Mouse (Mus musculus) forebrain, embryonic 15.5 days (tissue): ENCODE data around the gene Abcf2. TPM values are rescaled to one million over a fixed set of nuclear protein-coding genes. Genes with fewer than 3 reads are reported as not detected.

ENCODE experiments used
- ATAC-seq: fragments of 200-750 bp; cut with Nextera tagmentation; replicated peaks from 2 replicates; pipeline ENCODE4 v1.8.0; 2017; ENCODE audit warnings: mild to moderate bottlenecking, moderate TSS enrichment, moderate library complexity
- H3K27ac ChIP-seq: fragments of 300-500 bp; sonication (generic); replicated peaks from 2 replicates; pipeline ENCODE4 v1.5.1; 2015; ENCODE audit warnings: mild to moderate bottlenecking, inconsistent platforms
- H3K27me3 ChIP-seq: fragments of 300-500 bp; sonication (generic); 2 replicates; pipeline ENCODE4 v1.6.1; 2015; ENCODE audit warnings: inconsistent platforms
- H3K36me3 ChIP-seq: fragments of 300-500 bp; sonication (generic); 2 replicates; pipeline ENCODE4 v1.6.1; 2015; ENCODE audit warnings: mild to moderate bottlenecking, inconsistent platforms
- H3K4me1 ChIP-seq: fragments of 300-500 bp; sonication (generic); 2 replicates; pipeline ENCODE4 v1.6.1; 2015; ENCODE audit warnings: inconsistent platforms
- H3K4me2 ChIP-seq: fragments of 300-500 bp; sonication (generic); replicated peaks from 2 replicates; pipeline ENCODE4 v1.6.1; 2015; ENCODE audit warnings: mild to moderate bottlenecking, inconsistent platforms
- H3K4me3 ChIP-seq: fragments of 300-500 bp; sonication (generic); 2 replicates; pipeline ENCODE4 v1.5.1; 2015; ENCODE audit warnings: mild to moderate bottlenecking, inconsistent platforms
- H3K9ac ChIP-seq: fragments of 300-500 bp; sonication (generic); replicated peaks from 2 replicates; pipeline ENCODE4 v1.6.1; 2015; ENCODE audit warnings: mild to moderate bottlenecking, inconsistent platforms
- H3K9me3 ChIP-seq: fragments of 300-500 bp; sonication (generic); 2 replicates; pipeline ENCODE4 v1.6.1; 2016; ENCODE audit warnings: inconsistent platforms
- WGBS: fragments of 180-500 bp; shearing (Covaris S2); methylation state at CpG from one replicate; pipeline ENCODE4 v1.1.7; 2015; ENCODE audit warnings: mixed read lengths; 5-methylcytosine and 5-hydroxymethylcytosine counted together
- polyA plus RNA-seq: library from polyadenylated mRNA; unstranded; fragments of >200 nt; fragmentation: Nextera tagmentation; extraction: Ambion mirVana; gene quantifications from 2 replicates; pipeline ENCODE4 v1.2.1, GENCODE M21; 2015

The Abcf2 gene
- polyA plus RNA-seq, 1 experiment from 2014 or later: 101 TPM

DNA sequence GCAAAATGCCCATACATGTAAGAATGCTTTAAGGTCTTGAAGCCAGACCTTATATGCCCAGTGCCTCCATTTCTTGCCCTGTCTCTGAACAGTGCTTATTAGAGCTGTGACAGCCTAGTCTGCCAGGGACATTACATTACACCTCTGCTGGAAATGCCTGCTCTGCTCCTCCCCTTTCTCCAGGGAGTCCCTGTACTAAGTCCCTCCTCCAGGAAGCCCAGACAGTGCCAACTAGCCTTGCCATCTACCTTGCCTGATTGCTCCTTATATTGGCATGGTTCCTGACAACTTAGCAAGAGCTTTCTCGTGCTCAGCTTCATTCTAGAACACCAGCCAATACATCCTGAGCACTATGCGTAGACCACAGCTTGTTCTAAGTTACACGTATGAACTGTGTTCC, 41.5 kb downstream of the Abcf2 start:
- no peak overlapping the region for H3K4me2 ChIP-seq
- H3K9me3 ChIP-seq: no peaks in the 10 kb centered on the region
- ATAC-seq: no peak
- 70% methylated on average over 3 of the region's 3 CpGs for WGBS
- H3K27me3 ChIP-seq: no peaks in the 10 kb centered on the region; the same call in 1 of the 2 replicates
- H3K27ac ChIP-seq: no peak overlapping the region
- 0 out of 2 replicates have a peak, but pooled peaks cover 6% of the 10 kb centered on the region for H3K4me1 ChIP-seq
- H3K36me3 ChIP-seq: no peaks in the 10 kb centered on the region
- no peak overlapping the region for H3K4me3 ChIP-seq
- no peak overlapping the region for H3K9ac ChIP-seq

DNA sequence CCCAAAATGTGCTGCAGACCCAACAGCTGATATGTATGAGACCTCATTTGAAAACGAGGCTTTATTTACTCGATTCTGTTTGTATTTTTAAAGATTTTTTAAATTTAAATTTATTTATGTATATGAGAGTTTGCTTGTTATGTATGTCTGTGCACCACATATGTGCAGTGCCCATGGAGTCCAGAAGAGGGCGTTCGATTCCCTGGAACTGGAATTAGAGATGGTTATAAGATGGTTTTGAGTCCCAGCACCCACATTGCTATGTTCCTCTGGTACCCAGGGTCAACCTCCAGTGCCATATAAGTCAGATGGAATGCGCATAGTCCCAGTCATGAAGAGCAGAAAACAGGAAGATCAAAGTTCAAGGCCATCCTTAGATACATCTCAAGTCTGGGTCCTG, 43.0 kb downstream of the Abcf2 start:
- no peak for ATAC-seq
- WGBS: 59% methylated on average over 5 of the region's 5 CpGs

DNA sequence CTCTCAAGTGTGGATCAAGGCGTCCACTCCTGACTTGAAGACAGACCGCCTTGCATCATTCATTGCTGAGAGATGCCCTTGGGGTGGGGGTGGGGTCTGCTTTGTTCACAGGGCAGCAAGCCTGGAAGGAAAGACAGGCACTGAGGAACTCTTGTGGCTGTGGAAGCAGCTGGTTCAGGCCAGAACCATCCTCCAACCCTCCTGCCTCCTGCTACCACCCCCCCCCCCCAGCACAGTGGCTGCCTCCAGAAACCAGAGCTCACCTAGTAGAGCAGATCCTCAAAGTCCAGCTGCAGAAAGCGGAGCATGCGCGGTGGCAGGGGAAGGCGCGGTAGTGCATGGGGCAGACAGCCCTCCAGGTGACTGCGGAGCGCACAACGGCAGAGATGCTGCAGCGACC, 43.9 kb downstream of the Abcf2 start:
- H3K36me3 ChIP-seq: no peaks in the 10 kb centered on the region
- no peak overlapping the region for H3K27ac ChIP-seq
- peaks cover 16% of the 10 kb centered on the region for H3K27me3 ChIP-seq
- H3K4me2 ChIP-seq: no peak overlapping the region
- H3K9ac ChIP-seq: no peak overlapping the region
- H3K4me3 ChIP-seq: no peak overlapping the region
- ATAC-seq: no peak
- no peaks in the 10 kb centered on the region for H3K9me3 ChIP-seq
- 71% methylated on average over 11 of the region's 11 CpGs for WGBS
- H3K4me1 ChIP-seq: 0 out of 2 replicates have a peak, but pooled peaks cover 3% of the 10 kb centered on the region

More for the DNA sequence above, 43.0 kb downstream of the Abcf2 start:
- H3K9ac ChIP-seq: no peak overlapping the region
- H3K27me3 ChIP-seq: peaks cover 7% of the 10 kb centered on the region
- no peak overlapping the region for H3K4me3 ChIP-seq
- no peaks in the 10 kb centered on the region for H3K9me3 ChIP-seq
- H3K4me1 ChIP-seq: 0 out of 2 replicates have a peak, but pooled peaks cover 3% of the 10 kb centered on the region
- no peak overlapping the region for H3K4me2 ChIP-seq
- H3K27ac ChIP-seq: no peak overlapping the region
- no peaks in the 10 kb centered on the region for H3K36me3 ChIP-seq

DNA sequence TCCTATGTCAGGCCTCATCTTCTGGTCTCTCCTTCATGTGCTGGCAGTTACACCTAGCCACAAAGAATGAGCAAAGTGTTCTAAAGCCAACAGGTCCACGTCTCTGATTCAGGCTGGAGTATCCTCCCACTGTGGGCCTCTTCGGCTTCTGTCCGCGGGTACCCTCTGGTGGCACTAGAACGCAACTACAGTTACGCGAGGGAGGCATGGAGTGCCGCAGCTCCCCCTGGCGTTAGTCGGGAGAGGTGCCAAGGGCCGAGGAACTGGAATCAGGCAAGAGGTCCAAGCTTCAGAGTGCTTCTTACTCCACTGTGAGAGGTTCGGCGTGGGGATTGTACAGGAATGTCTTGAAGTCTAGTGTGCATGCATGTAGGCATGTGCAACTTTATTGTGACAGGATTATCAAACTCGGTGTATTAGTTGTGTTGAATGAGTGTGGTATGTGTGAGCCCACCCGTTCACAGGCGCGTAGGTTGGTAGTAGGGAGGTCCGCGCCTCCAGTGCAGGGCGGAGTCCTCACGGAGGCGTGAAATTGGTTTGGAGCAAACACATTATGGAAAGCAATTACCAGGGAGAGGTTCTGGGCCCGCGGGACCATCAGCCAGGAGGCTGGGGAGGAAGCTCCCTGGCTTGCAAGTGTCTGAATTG, 47.1 kb downstream of the Abcf2 start:
- H3K27me3 ChIP-seq: peaks cover 45% of the 10 kb centered on the region
- no peak overlapping the region for H3K27ac ChIP-seq
- no peak overlapping the region for H3K9ac ChIP-seq
- 24% methylated on average over 24 of the region's 24 CpGs for WGBS
- no peak overlapping the region for H3K4me2 ChIP-seq
- H3K4me3 ChIP-seq: no peak overlapping the region
- H3K4me1 ChIP-seq: peaks cover 14% of the 10 kb centered on the region
- no peaks in the 10 kb centered on the region for H3K36me3 ChIP-seq
- H3K9me3 ChIP-seq: no peaks in the 10 kb centered on the region
- ATAC-seq: peak; percentile 66

DNA sequence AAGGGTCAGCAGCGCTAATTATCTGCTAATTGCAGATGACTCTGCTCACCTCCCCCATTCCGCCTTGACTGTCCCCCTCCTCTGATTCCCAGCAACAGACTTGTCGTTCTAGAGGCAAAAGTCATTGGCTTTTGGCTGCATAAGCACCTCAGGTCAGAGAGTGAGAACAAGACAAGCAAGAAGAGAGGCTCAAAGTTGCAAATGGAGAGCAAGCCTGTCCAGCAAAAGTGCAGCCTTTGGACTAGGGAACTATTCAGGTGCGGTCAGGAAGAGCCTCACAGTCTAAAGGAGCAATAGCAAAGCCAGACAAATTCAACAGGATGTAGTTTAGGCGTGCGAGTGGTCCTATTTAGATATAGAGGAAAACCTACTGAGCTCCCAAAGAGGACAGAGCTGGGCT, 49.5 kb downstream of the Abcf2 start:
- Histone ChIP-seq H3K4me1 (peaks cover 14% of the 10 kb centered on the region), H3K27ac (no peak overlapping the region), H3K9ac (no peak overlapping the region), H3K36me3 (no peaks in the 10 kb centered on the region), H3K27me3 (peaks cover 68% of the 10 kb centered on the region), H3K4me3 (no peak overlapping the region), H3K4me2 (no peak overlapping the region), H3K9me3 (no peaks in the 10 kb centered on the region)
- 13% methylated on average over 6 of the region's 6 CpGs for WGBS
- ATAC-seq: no peak

DNA sequence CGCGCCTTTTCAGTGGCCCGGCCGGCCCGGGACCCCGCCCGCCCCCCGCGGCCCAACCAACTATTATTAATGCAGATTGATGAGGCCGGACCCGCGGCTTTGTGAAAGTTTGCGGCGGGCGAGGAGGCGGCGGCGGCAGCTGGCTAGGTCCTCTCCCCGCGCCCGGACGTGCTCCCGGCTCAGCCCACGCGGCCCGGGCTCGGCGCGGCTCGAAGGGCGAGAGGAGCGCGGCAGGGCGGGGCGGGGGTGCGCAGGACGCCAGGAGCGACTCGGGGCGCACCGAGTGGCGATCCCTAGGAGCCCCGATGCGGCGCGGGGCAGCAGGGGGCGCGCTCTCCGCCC, 50.4 kb downstream of the Abcf2 start, which contains the start of gene Gbx1:
Gene Gbx1, minus strand, starts transcription at position 314 of the 342 bp plus-strand sequence.
- H3K27me3 ChIP-seq: peaks cover 73% of the 10 kb centered on the region
- H3K9ac ChIP-seq: peak within 1 kb of the TSS; percentile 29
- peaks cover 14% of the 10 kb centered on the region for H3K4me1 ChIP-seq
- WGBS: 1% methylated on average over 41 of the region's 49 CpGs
- 0 out of 2 replicates have a peak, but pooled peaks have one; percentile 12 for ATAC-seq
- H3K4me2 ChIP-seq: peak within 1 kb of the TSS; percentile 70
- H3K4me3 ChIP-seq: peak within 1 kb of the TSS; percentile 41
- no peaks in the 10 kb centered on the region for H3K9me3 ChIP-seq
- no peaks in the 10 kb centered on the region for H3K36me3 ChIP-seq
- H3K27ac ChIP-seq: no peak within 1 kb of the TSS

DNA sequence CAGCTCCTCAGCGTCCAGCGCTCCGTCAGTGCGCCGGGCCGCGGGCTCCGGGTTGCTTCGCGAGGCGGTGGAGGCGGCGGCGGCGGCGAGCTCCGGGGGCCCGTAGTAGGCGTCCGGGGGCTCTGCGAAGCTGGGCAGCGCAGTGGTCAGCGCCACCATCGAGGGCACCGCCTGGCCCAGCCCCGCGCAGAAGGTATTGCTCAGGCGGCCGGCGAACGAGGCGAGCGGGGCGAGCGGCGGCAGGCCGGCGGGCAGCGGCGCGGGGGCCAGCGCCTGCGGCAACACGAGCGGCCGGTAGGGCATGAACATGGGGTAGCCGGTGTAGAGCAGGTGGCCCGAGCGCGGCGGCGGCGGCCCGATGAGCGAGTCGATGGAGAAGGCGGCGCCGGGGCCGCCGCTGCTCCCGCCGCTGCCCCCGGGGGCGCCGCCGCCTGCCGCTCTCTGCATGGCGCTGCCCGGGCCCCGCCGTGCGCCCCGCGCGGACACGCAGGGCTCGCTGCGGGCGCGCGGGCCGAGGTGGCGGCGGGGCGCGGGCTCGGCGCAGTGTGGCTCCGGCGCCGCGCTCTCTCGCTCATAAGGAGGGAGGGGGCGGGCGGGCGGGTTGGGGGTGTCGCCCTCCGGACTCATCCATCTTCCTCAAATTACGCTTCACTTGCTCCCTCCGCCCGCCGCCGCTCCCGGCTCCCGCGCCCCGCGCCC, 50.9 kb downstream of the Abcf2 start:
- no peaks in the 10 kb centered on the region for H3K36me3 ChIP-seq
- H3K27me3 ChIP-seq: peaks cover 76% of the 10 kb centered on the region
- peaks cover 14% of the 10 kb centered on the region for H3K4me1 ChIP-seq
- no peak overlapping the region for H3K27ac ChIP-seq
- ATAC-seq: peak; percentile 36
- no peaks in the 10 kb centered on the region for H3K9me3 ChIP-seq
- under 1% methylated on average over 91 of the region's 109 CpGs for WGBS
- H3K9ac ChIP-seq: peak overlapping the region; percentile 29
- peak overlapping the region; percentile 70 for H3K4me2 ChIP-seq
- H3K4me3 ChIP-seq: peak overlapping the region; percentile 41

DNA sequence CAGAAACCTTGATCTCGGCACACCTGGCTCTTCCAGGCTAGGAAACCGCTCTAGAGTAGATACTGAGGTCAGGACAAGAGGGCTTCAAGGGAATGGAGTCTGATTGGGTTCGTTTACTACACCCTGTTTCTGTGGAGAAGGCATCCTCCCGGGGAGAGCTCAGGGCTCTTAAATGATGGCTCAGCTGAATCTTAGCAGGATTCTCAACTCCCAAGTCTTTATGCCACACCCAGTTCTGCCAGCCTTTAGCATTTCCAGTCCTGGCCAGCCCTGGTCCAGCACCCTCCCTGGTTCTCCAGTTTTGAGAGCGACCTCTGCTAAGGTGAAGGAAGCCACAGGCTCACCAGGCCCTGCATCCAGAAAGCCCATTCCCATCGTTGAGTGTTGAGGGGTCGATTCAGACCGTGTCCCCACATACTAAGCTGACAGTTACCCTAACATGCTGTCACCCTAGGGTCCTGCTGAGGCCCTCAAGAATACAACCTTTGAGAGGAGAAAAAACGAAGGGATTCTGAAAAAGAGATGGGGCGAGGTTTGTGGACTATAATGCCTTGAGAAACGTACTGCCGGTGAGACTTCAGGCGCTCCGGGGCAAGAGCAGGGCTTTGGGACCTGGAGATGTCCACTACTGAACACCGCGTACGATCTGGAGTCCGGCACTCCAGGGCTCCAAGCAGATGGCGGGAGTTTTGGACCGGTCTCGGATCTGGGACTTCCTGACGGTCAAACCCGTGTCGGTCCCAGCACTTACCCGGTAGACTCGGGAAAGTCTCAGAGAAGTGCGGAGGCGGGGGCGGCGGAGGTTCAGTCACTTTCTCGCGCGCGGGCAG, 51.7 kb downstream of the Abcf2 start:
- Histone ChIP-seq H3K9me3 (no peaks in the 10 kb centered on the region), H3K4me1 (peaks cover 14% of the 10 kb centered on the region), H3K9ac (peak overlapping the region; percentile 29; the same call in 1 of the 2 replicates), H3K27ac (no peak overlapping the region), H3K27me3 (peaks cover 78% of the 10 kb centered on the region), H3K4me3 (peak overlapping the region; percentile 41), H3K36me3 (no peaks in the 10 kb centered on the region), H3K4me2 (peak overlapping the region; percentile 70)
- WGBS: 2% methylated on average over 34 of the region's 34 CpGs
- no peak for ATAC-seq

DNA sequence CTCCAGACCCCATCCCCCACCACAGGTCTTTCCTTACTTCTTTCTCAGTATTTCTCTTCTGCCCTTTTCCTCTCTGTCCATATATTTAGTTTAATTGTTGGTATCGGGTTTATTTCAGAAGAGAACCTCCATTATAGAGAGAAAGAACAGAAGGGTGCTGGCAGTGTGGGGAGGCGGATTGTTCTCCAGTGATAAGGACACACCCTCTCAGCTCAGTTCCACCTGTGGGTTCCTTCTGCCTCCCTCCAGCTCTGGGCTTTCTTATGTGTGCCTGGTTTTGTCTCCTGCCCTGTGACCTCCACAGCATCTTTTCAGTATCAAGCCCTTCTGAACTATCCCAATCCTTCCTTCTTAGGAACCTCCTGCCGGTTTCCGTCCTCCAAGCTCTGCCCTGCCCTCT, 52.7 kb downstream of the Abcf2 start:
- no peak overlapping the region for H3K9ac ChIP-seq
- no peak for ATAC-seq
- no peak overlapping the region for H3K4me2 ChIP-seq
- no peaks in the 10 kb centered on the region for H3K36me3 ChIP-seq
- H3K27ac ChIP-seq: no peak overlapping the region
- no peaks in the 10 kb centered on the region for H3K9me3 ChIP-seq
- H3K4me3 ChIP-seq: no peak overlapping the region
- peaks cover 14% of the 10 kb centered on the region for H3K4me1 ChIP-seq
- 14% methylated on average over 4 of the region's 4 CpGs for WGBS
- peaks cover 77% of the 10 kb centered on the region for H3K27me3 ChIP-seq

DNA sequence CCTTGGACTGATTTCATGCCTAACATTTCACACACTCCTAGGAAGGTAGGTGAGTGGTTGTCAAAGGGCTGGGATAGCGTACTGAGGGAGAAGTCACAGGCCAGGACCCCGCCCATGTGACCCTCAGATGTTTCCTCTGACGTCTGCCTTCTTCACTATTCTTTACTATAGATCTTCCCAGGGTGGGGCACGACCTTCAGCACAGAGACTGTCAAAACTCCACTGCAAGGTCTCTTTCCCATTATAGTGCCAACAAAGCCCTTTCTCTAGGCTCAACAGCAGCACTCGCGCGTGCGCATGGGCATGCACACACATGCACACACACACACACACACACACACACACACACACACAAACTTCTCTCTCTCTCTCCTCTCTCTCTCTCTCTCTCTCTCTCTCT, 53.5 kb downstream of the Abcf2 start:
- Histone ChIP-seq H3K27me3 (peaks cover 70% of the 10 kb centered on the region), H3K4me1 (peaks cover 14% of the 10 kb centered on the region), H3K4me2 (no peak overlapping the region), H3K9ac (no peak overlapping the region), H3K4me3 (no peak overlapping the region), H3K9me3 (no peaks in the 10 kb centered on the region), H3K27ac (no peak overlapping the region), H3K36me3 (no peaks in the 10 kb centered on the region)
- WGBS: 35% methylated on average over 8 of the region's 8 CpGs
- no peak for ATAC-seq

DNA sequence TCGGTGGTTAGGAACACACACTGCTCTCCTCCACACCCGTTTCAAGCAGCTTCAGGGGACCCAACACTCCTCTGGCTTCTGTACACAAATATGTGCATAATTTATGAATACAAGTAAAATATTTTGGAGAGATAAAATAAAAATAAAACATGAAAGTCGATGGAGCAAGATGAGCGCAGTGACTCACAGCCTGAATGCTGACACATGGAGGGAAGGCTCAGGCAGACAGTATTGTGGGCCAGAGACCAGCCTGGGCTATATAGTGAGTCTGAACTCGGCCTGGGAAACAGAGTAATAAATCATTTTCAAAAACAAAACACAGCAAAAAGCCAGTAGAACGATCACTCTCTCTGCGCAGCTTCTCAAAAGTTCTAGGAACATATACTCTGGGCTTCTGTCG, 55.9 kb downstream of the Abcf2 start:
- no peak overlapping the region for H3K27ac ChIP-seq
- no peak overlapping the region for H3K4me2 ChIP-seq
- H3K36me3 ChIP-seq: no peaks in the 10 kb centered on the region
- H3K4me1 ChIP-seq: peaks cover 6% of the 10 kb centered on the region
- ATAC-seq: no peak
- no peak overlapping the region for H3K9ac ChIP-seq
- no peak overlapping the region for H3K4me3 ChIP-seq
- WGBS: 65% methylated on average over 8 of the region's 8 CpGs
- H3K27me3 ChIP-seq: peaks cover 48% of the 10 kb centered on the region
- no peaks in the 10 kb centered on the region for H3K9me3 ChIP-seq
